Mouse (Mus musculus) midbrain, embryonic 14.5 days (tissue): ENCODE measurements around the gene Pald1. TPM values are rescaled to one million over a fixed set of nuclear protein-coding genes. Genes with fewer than 3 reads are reported as not detected.

ENCODE experiments used
- ATAC-seq: fragments of 200-750 bp; cut with Nextera tagmentation; 2 replicates; pipeline ENCODE4 v1.8.0; 2017; ENCODE audit warnings: moderate number of reproducible peaks, moderate library complexity; ENCODE audit not compliant: low FRiP score, low TSS enrichment
- DNase-seq: peaks from one replicate; pipeline ENCODE4 v3.0.0-alpha.2; 2015
- H3K27ac ChIP-seq: fragments of 300-500 bp; sonication (generic); replicated peaks from 2 replicates; pipeline ENCODE4 v1.5.1; 2014; ENCODE audit warnings: mild to moderate bottlenecking, low read depth, low read length, moderate library complexity
- H3K27me3 ChIP-seq: fragments of 300-500 bp; sonication (generic); 2 replicates; pipeline ENCODE4 v1.6.1; 2014; ENCODE audit warnings: low read length, control low read depth, mixed read lengths; ENCODE audit not compliant: control insufficient read depth, insufficient read depth
- H3K36me3 ChIP-seq: fragments of 300-500 bp; sonication (generic); 2 replicates; pipeline ENCODE4 v1.6.1; 2014; ENCODE audit warnings: low read length, control low read depth; ENCODE audit not compliant: control insufficient read depth, insufficient read depth
- H3K4me1 ChIP-seq: fragments of 300-500 bp; sonication (generic); 2 replicates; pipeline ENCODE4 v1.6.1; 2014; ENCODE audit warnings: mild to moderate bottlenecking, antibody characterized with exemption, low read length, control low read depth; ENCODE audit not compliant: control insufficient read depth, insufficient read depth
- H3K4me2 ChIP-seq: fragments of 300-500 bp; sonication (generic); 2 replicates; pipeline ENCODE4 v1.6.1; 2014; ENCODE audit warnings: mild to moderate bottlenecking, low read length, moderate library complexity
- H3K4me3 ChIP-seq: fragments of 300-500 bp; sonication (generic); replicated peaks from 2 replicates; pipeline ENCODE4 v1.5.1; 2014; ENCODE audit warnings: low read depth, low read length
- H3K9ac ChIP-seq: fragments of 300-500 bp; sonication (generic); replicated peaks from 2 replicates; pipeline ENCODE4 v1.6.1; 2014; ENCODE audit warnings: mild to moderate bottlenecking, low read length, moderate library complexity
- H3K9me3 ChIP-seq: fragments of 300-500 bp; sonication (generic); 2 replicates; pipeline ENCODE4 v1.6.1; 2016; ENCODE audit warnings: low read length, control low read depth, mixed read lengths; ENCODE audit not compliant: control insufficient read depth
- WGBS: fragments of 180-500 bp; shearing (Covaris S2); extraction: QIAGEN DNeasy Blood & Tissue Kit; methylation state at CpG from one replicate; pipeline ENCODE4 v1.1.7; 2014; 5-methylcytosine and 5-hydroxymethylcytosine counted together
- polyA plus RNA-seq: library from polyadenylated mRNA; unstranded; fragments of >200 nt; fragmentation: Nextera tagmentation; extraction: Ambion mirVana; gene quantifications from 2 replicates; pipeline ENCODE4 v1.2.1, GENCODE M21; 2014

Gene Pald1
- polyA plus RNA-seq, 1 experiment from 2014 or later, result 18.7 TPM

DNA sequence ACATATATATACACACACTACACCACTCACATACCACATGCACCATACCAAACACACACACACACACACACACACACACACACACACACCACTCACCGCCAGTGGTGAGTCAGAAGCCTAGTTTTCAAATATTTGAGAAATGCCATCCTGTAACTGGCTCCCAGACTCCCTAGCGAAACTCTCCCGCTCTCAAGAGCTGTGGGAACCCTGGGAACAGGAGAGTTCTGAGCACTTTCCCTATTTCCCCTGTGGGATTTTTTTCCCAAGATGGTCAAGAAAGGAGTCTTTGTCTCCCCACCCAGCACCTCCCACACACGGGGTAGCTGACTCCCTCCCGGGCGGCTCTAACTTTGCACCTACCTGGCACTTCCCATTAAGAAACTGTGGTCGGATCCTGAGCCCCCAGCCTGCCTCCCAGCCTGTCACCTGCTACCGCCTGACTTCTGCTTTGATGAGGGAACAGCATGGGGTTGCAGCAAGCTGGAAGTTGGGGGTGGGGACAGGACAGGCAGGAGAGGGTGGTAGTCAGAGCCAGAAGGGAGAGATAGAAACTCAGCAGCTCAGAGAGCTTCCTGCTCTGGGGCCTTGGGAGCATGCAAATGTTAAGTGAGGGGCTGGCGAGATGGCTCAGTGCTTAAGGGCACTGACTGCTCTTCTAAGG, 11.3 kb upstream of the Pald1 start:
- no peak for ATAC-seq
- no peak overlapping the region for H3K4me3 ChIP-seq
- H3K36me3 ChIP-seq, result no peaks in the 10 kb centered on the region
- H3K4me1 ChIP-seq, result no peaks in the 10 kb centered on the region
- no peaks in the 10 kb centered on the region for H3K9me3 ChIP-seq
- 28% methylated on average over 9 of the region's 9 CpGs for WGBS
- no peak overlapping the region for H3K27ac ChIP-seq
- H3K4me2 ChIP-seq, result no peak overlapping the region
- no peak for DNase-seq
- no peaks in the 10 kb centered on the region for H3K27me3 ChIP-seq
- H3K9ac ChIP-seq, result no peak overlapping the region

DNA sequence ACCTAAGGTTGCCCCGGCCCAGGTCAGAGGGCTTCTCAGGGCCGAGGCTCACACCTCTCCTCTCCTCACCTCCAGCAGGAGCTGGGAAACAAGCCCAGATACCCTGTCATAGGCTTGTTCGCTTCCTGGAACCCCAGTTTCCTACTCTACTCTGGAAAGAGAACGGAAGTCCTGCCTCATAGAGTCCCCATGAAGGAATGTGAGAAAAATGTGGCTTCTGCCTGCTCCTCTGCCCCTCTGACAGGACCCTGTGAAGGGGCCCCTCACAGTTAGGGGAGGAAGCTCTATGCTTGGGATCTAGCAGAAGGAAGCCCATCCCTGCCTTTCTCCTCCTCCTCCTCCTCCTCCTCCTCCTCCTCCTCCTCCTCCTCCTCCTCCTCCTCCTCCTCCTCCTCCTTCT, 9.3 kb upstream of the Pald1 start:
- Histone ChIP-seq H3K9ac (no peak overlapping the region), H3K4me2 (no peak overlapping the region), H3K9me3 (no peaks in the 10 kb centered on the region), H3K4me3 (no peak overlapping the region), H3K27ac (no peak overlapping the region), H3K36me3 (no peaks in the 10 kb centered on the region), H3K27me3 (no peaks in the 10 kb centered on the region), H3K4me1 (no peaks in the 10 kb centered on the region)
- ATAC-seq (no peak), DNase-seq (no peak)
- 58% methylated on average over 4 of the region's 4 CpGs for WGBS

DNA sequence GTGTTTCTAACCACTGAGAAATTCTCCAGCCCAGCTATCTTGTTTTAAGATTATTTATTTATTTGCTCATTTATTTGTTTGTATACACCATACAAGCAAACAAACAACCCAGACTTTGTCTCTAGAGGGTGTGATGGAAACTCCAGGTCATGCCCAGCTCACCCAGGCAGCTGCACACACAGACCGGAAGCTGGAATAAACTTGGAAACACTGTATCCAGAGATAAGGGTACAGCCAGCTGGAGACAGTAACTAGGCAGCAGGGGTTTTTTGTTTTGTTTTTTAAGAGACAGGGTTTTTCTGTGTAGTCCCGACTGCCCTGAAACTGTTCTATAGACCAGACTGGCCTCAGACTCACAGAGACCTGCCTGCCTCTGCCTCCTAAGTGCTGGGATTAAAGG, 6.8 kb upstream of the Pald1 start:
- DNase-seq (no peak), ATAC-seq (no peak)
- Histone ChIP-seq H3K36me3 (no peaks in the 10 kb centered on the region), H3K9ac (no peak overlapping the region), H3K27me3 (no peaks in the 10 kb centered on the region), H3K27ac (no peak overlapping the region), H3K4me1 (no peaks in the 10 kb centered on the region), H3K4me3 (no peak overlapping the region), H3K4me2 (no peak overlapping the region), H3K9me3 (no peaks in the 10 kb centered on the region)
- 74% methylated on average over 2 of the region's 2 CpGs for WGBS

DNA sequence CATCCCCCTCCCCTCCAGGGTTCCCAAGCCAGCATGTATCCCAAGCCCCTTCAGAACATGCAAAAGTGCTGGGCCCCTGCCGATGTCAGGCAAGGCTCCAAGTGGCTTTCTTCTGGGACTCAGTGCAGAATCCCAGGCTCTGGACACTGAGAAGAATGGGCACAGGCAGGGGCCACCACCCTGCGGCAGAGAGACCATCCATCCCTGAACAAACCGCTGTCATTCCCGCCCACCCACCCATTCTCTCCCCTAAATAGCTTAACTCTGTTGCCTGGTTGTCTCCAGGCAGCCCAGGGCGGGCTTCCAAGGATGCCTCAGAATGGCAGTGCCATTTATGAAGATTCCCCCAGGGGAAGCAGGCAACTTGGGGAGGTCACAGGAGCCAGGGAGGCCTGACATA, 5.7 kb upstream of the Pald1 start:
- Histone ChIP-seq H3K9me3 (no peaks in the 10 kb centered on the region), H3K27ac (no peak overlapping the region), H3K4me1 (peaks cover 2% of the 10 kb centered on the region), H3K36me3 (no peaks in the 10 kb centered on the region), H3K27me3 (no peaks in the 10 kb centered on the region), H3K4me3 (no peak overlapping the region), H3K9ac (no peak overlapping the region), H3K4me2 (no peak overlapping the region)
- WGBS, result 11% methylated on average over 5 of the region's 5 CpGs
- ATAC-seq (no peak; the same call in 1 of the 2 replicates), DNase-seq (peak; percentile 44)

DNA sequence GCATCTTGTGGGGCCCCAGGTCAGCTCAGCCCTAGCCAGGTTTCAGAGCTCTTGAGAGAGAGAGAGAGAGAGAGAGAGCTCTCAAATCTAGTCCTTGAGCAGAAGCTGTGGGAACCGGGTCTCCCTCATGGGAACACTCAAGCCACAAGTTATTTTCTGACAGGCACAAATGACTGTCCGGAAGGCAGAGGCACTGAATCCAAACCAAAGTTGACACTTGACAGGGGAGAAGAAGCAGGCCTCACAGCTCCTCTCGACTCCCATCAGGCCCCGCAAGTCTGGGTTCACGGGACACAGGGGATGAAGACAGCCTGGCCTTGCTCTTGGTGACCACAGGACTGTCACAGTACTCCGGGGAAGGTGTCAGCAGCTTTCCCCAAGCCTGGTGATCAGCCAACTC, 3.0 kb upstream of the Pald1 start:
- Histone ChIP-seq H3K4me2 (no peak overlapping the region), H3K36me3 (no peaks in the 10 kb centered on the region), H3K4me1 (peaks cover 16% of the 10 kb centered on the region), H3K9me3 (no peaks in the 10 kb centered on the region), H3K9ac (no peak overlapping the region), H3K27me3 (no peaks in the 10 kb centered on the region), H3K27ac (no peak overlapping the region), H3K4me3 (no peak overlapping the region)
- 81% methylated on average over 6 of the region's 6 CpGs for WGBS
- no peak for DNase-seq
- no peak for ATAC-seq

DNA sequence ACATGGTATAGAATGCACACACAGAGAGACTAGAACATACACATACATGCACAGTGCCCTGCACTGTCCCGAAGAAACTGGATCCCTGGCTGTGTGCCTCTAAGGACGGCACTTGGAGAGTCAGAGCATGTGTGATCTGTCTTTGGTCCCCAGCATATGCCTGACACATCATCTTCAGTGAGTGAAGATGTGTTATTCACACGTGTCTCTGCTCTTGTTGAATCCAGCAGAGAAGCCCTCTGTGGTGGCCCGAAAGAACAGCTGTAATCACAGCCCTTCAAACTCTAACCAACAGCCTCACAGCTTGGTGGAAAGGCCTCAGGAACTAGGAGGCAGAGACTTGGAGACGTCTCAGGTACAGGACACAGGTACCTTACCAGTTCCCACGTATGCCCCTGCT, 1.8 kb upstream of the Pald1 start:
- DNase-seq, result no peak
- Histone ChIP-seq H3K27ac (no peak overlapping the region), H3K4me2 (no peak overlapping the region), H3K36me3 (no peaks in the 10 kb centered on the region), H3K27me3 (no peaks in the 10 kb centered on the region), H3K4me1 (peaks cover 20% of the 10 kb centered on the region), H3K4me3 (no peak overlapping the region), H3K9me3 (no peaks in the 10 kb centered on the region), H3K9ac (no peak overlapping the region)
- WGBS, result 86% methylated on average over 6 of the region's 6 CpGs
- ATAC-seq, result no peak

DNA sequence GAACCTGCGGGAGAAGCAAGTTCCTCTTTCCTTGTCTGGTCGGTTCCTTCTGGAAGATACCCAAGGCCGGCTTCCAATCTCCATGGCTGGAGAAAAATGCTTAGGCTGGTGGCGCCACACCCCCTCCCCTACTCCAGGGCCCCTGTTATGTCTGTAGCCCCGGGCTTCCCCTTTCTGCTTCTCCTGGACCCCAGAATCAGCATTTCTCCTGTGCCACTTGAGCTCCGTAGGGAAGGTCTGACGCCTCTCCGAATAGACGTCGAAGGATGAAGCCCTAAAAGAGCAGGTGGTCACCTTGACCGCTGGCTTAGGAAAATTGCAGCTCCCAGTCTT, 351 bp upstream of the Pald1 start:
- 2% methylated on average over 11 of the region's 11 CpGs for WGBS
- H3K27ac ChIP-seq, result peak overlapping the region; percentile 45; the same call in 1 of the 2 replicates
- no peaks in the 10 kb centered on the region for H3K36me3 ChIP-seq
- peak overlapping the region; percentile 90 for H3K4me2 ChIP-seq
- ATAC-seq (peak; percentile 35; the same call in 1 of the 2 replicates), DNase-seq (no peak)
- no peaks in the 10 kb centered on the region for H3K9me3 ChIP-seq
- H3K4me3 ChIP-seq, result peak overlapping the region; percentile 61
- H3K4me1 ChIP-seq, result peaks cover 27% of the 10 kb centered on the region
- H3K27me3 ChIP-seq, result no peaks in the 10 kb centered on the region
- peak overlapping the region; percentile 71 for H3K9ac ChIP-seq

DNA sequence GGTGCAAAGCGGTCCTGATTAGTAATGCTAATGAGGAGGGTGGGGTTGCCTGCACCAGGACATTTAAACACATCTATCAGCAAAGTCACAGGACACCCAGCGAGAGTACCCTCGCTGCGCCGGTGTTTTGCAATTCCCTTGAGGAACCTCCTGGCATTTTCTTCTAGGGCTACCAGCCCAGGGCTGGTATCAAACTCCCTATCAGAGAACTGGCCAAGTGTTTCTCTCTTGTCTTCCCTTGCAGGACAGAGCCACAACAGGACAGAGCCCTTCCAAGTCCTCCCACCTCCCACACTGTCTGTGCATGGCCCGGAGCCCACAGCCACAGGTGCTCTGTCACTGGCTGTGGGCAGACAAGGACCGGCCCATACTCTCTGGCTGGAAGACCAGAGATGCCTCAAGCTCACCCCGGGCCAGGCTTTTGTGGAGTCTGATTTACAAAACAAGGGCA, 1.0 kb downstream of the Pald1 start:
- DNase-seq, result no peak
- no peak for ATAC-seq
- H3K9me3 ChIP-seq, result no peaks in the 10 kb centered on the region
- H3K9ac ChIP-seq, result peak overlapping the region; percentile 71; the same call in 1 of the 2 replicates
- no peaks in the 10 kb centered on the region for H3K27me3 ChIP-seq
- 2% methylated on average over 8 of the region's 8 CpGs for WGBS
- H3K4me3 ChIP-seq, result peak overlapping the region; percentile 61
- H3K27ac ChIP-seq, result no peak overlapping the region
- H3K4me2 ChIP-seq, result peak overlapping the region; percentile 90
- H3K4me1 ChIP-seq, result peaks cover 27% of the 10 kb centered on the region
- no peaks in the 10 kb centered on the region for H3K36me3 ChIP-seq

DNA sequence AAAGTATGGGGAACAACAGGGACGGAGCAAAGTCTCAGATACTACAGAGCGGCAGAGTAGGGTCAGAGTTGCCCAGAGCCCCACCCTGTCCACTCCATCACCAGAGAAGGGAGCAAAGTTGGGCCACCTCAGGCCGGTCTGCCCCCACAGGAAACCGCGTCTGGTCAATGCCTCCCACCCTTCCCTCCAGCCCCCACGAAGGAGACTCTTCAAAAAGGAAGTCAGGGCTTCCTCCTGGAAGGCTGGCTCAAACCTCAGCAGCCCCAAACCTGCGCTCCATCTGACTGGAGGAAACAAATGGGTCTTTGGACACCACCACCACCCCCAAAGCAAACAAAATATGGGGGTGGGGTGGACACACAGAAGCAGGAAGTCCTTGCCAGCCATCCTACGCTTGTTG, 1.5 kb downstream of the Pald1 start:
- peaks cover 27% of the 10 kb centered on the region for H3K4me1 ChIP-seq
- H3K4me2 ChIP-seq, result peak overlapping the region; percentile 90
- no peaks in the 10 kb centered on the region for H3K9me3 ChIP-seq
- no peak overlapping the region for H3K27ac ChIP-seq
- 14% methylated on average over 8 of the region's 8 CpGs for WGBS
- DNase-seq, result no peak
- no peaks in the 10 kb centered on the region for H3K27me3 ChIP-seq
- H3K4me3 ChIP-seq, result peak overlapping the region; percentile 61
- peak overlapping the region; percentile 71; the same call in 1 of the 2 replicates for H3K9ac ChIP-seq
- no peak for ATAC-seq
- H3K36me3 ChIP-seq, result no peaks in the 10 kb centered on the region
